Mouse (Mus musculus) lung, adult 2 months (tissue): Measurements from ENCODE around the gene Fads2. TPM values are rescaled to one million over a fixed set of nuclear protein-coding genes. Genes with fewer than 3 reads are reported as not detected.
A peak's percentile ranks its signal among the peaks of the same experiment; 100 is the strongest.

ENCODE experiments used
- DNase-seq: peaks from one replicate; pipeline ENCODE4 v3.0.0; 2022
- H3K4me1 ChIP-seq: fragments of 200-500 bp; 2 replicates; pipeline ENCODE4 v1.6.1; 2011; ENCODE audit warnings: low read length; ENCODE audit not compliant: control insufficient read depth, insufficient read depth
- H3K4me3 ChIP-seq: fragments of 200-500 bp; replicated peaks from 2 replicates; pipeline ENCODE3; 2011; ENCODE audit warnings: low read depth, mild to moderate bottlenecking, control low read depth, low read length; ENCODE audit errors: extremely low read depth
- CTCF ChIP-seq: fragments of 200-500 bp; IDR thresholded peaks from 2 replicates; pipeline ENCODE4 v1.5.1; 2011; ENCODE audit warnings: mild to moderate bottlenecking, low read length, control low read depth; ENCODE audit not compliant: insufficient read depth
- POLR2A ChIP-seq: fragments of 200-500 bp; IDR thresholded peaks from 2 replicates; pipeline ENCODE4 v1.6.1; 2011; ENCODE audit warnings: low read depth, mild to moderate bottlenecking, control low read depth, low read length, borderline replicate concordance; ENCODE audit errors: extremely low read depth
- WGBS: fragments of 180-500 bp; shearing (Covaris S2); methylation state at CpG from one replicate; pipeline ENCODE4 v1.1.7; 2018; 5-methylcytosine and 5-hydroxymethylcytosine counted together
- polyA plus RNA-seq: library from polyadenylated mRNA; depleted of rRNA; stranded (reverse); fragments of >200 nt; gene quantifications from 2 replicates; pipeline ENCODE4 v1.2.3, GENCODE M21; 2012

The Fads2 gene
- polyA plus RNA-seq, 1 experiment, result 87.2 TPM

- peaks cover 5% of the 10 kb centered on the region for H3K4me1 ChIP-seq
- TF ChIP-seq CTCF (no peak), POLR2A (no peak)
- no peak for DNase-seq
- no peak overlapping the region for H3K4me3 ChIP-seq
- 71% methylated on average over 5 of the region's 5 CpGs for WGBS
Measured at GRCm38 (mm10) chr19:10065465-10066188, 35.9 kb downstream of the Fads2 start.

- no peak for DNase-seq
- WGBS, result 53% methylated on average over 10 of the region's 10 CpGs
- TF ChIP-seq POLR2A, result no peak
- TF ChIP-seq CTCF, result no peak
- H3K4me3 ChIP-seq, result no peak overlapping the region
- H3K4me1 ChIP-seq, result peaks cover 10% of the 10 kb centered on the region
Measured at GRCm38 (mm10) chr19:10064173-10065012, 37.2 kb downstream of the Fads2 start.

GRCm38 (mm10) chr19:10062862-10063261, 38.7 kb downstream of the Fads2 start:
- WGBS, result 85% methylated on average over 5 of the region's 5 CpGs
- DNase-seq, result no peak
- H3K4me1 ChIP-seq, result peaks cover 10% of the 10 kb centered on the region
- no peak for TF ChIP-seq CTCF
- no peak for TF ChIP-seq POLR2A
- H3K4me3 ChIP-seq, result no peak overlapping the region

- 79% methylated on average over 8 of the region's 8 CpGs for WGBS
- DNase-seq, result no peak
Measured at GRCm38 (mm10) chr19:10062292-10062691, 39.3 kb downstream of the Fads2 start.

GRCm38 (mm10) chr19:10061624-10062023, 39.9 kb downstream of the Fads2 start:
- no peak overlapping the region for H3K4me3 ChIP-seq
- no peak for TF ChIP-seq POLR2A
- TF ChIP-seq CTCF, result no peak

More at GRCm38 (mm10) chr19:10062292-10062691, 39.3 kb downstream of the Fads2 start:
- no peak overlapping the region for H3K4me3 ChIP-seq
- no peak for TF ChIP-seq POLR2A
- no peak for TF ChIP-seq CTCF
- H3K4me1 ChIP-seq, result peaks cover 10% of the 10 kb centered on the region

GRCm38 (mm10) chr19:10060783-10061590, 40.6 kb downstream of the Fads2 start:
- TF ChIP-seq CTCF, result no peak
- no peak for TF ChIP-seq POLR2A
- H3K4me3 ChIP-seq, result no peak overlapping the region
- no peak for DNase-seq
- 49% methylated on average over 8 of the region's 8 CpGs for WGBS
- H3K4me1 ChIP-seq, result peaks cover 12% of the 10 kb centered on the region

More at GRCm38 (mm10) chr19:10061624-10062023, 39.9 kb downstream of the Fads2 start:
- WGBS, result 92% methylated on average over 2 of the region's 2 CpGs
- H3K4me1 ChIP-seq, result peaks cover 12% of the 10 kb centered on the region
- DNase-seq, result no peak

- WGBS, result 15% methylated on average over 10 of the region's 10 CpGs
- DNase-seq, result no peak
- peaks cover 12% of the 10 kb centered on the region for H3K4me1 ChIP-seq
- H3K4me3 ChIP-seq, result peak overlapping the region; percentile 43
- TF ChIP-seq CTCF, result peak; percentile 86
- peak; percentile 27; the same call in 1 of the 2 replicates for TF ChIP-seq POLR2A
Measured at GRCm38 (mm10) chr19:10059911-10060567, 41.5 kb downstream of the Fads2 start.

GRCm38 (mm10) chr19:10058876-10059427, 42.6 kb downstream of the Fads2 start:
- Histone ChIP-seq H3K4me1 (peaks cover 9% of the 10 kb centered on the region), H3K4me3 (no peak overlapping the region)
- TF ChIP-seq POLR2A (peak; percentile 18; the same call in 1 of the 2 replicates), CTCF (no peak)
- 56% methylated on average over 9 of the region's 9 CpGs for whole genome bisulfite sequencing
- no peak for DNase-seq

- TF ChIP-seq CTCF (no peak), POLR2A (no peak)
- Histone ChIP-seq H3K4me3 (no peak overlapping the region), H3K4me1 (peaks cover 9% of the 10 kb centered on the region)
- no peak for DNase-seq
- WGBS, result 56% methylated on average over 1 of the region's 1 CpGs
Measured at GRCm38 (mm10) chr19:10058352-10058825, 43.2 kb downstream of the Fads2 start.
